Mouse (Mus musculus): Measurements from ENCODE around the gene Znhit2.
A peak's percentile ranks its signal among the peaks of the same experiment; 100 is the strongest.

Gene Znhit2

DNA sequence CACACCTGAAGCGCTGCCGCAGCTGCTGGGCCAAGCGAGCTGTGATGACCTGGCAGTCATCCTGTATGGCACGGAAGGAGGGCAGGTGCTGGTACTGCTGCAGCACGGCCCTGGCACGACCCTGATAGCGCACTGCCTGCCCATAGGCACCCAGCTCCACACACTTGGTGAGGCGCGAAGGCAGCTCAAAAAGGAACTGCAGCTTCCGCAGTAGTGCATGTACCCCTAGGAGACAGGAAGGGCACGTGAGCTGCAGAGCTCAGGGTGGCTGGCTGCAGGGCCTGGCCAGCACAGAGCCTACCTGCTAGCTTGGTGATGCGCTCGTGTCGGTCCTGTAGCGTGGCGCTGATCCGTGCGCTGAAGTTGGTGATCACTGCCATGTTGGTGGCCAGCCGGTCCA lies 10.3 kb downstream of the Znhit2 start:
- DNase-seq (ENCODE audit: low spot score): no peak

- DNase-seq (ENCODE audit: low spot score): no peak
Measured at GRCm38 (mm10) chr19:6073889-6074288, 12.9 kb downstream of the Znhit2 start.

DNA sequence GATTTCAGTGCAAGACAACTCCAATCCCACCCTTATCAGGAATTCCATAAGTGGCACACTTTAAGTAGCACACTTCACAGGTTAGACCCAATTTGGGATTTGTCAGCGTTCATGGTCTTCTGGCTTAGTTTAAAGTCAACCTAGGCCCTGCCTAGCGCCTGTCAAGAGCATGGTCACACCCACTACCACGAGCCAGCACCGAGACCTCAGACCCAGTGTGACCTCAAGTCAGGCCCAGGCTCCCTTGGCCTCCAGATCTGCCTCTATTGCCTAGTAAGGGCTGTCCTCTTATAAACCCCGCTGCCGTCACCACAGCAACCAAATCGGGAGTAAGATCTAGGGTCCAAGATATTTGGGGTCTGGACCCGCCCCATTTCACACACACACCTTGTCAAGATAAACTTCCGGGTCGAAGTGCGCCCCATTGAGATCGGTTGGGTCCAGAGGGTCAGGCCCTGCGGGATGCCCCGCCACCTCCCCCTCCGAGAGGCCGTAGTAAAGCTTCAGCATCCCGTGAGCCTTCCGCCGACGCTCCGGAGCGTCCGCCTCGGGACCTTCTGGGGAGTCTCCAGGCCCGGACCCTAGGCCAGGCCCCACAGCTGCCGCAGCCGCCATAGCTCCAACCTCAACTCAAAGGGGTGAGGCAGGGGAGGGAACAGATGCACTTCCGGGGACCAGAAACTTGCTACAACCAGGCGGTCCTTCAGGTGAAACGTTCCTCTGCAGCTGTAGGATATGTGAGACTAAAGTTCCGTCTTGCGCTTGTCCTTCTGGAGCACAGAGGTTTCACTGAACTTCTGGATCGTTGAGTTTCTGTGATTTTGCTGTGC lies 15.8 kb downstream of the Znhit2 start, which contains the start of gene Vps51:
Vps51 (minus strand) TSS at position 668 of the 830 bp plus-strand sequence.
- DNase-seq (ENCODE audit: low spot score): peak; percentile 82

DNA sequence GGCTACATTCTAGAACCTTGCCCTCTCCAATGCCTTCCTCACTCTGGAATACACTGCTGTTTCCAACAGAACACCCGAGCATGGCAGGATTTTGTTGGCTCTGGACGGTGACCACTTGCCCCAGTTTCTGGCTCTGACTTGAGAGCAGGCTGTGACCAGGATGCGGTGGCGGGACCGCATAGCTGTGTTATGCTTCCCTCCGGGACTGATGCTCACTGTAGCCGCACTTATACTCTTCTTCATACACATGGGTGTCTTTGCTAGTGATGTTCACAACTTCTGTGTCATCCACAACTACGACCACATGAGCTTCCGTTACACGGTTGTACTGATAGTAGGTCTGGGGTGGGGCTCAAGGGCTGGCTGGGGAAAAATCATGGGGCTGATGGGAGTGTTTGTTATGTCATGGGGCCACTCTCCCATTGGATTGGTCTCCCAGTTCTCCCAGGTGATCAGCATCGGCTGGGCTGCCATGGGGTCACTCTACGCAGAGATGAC lies 19.0 kb downstream of the Znhit2 start, which contains the start of gene Tmem262:
Tmem262 (plus strand) TSS at position 51 of the 498 bp plus-strand sequence.
- no peak for DNase-seq (ENCODE audit: low spot score)

DNA sequence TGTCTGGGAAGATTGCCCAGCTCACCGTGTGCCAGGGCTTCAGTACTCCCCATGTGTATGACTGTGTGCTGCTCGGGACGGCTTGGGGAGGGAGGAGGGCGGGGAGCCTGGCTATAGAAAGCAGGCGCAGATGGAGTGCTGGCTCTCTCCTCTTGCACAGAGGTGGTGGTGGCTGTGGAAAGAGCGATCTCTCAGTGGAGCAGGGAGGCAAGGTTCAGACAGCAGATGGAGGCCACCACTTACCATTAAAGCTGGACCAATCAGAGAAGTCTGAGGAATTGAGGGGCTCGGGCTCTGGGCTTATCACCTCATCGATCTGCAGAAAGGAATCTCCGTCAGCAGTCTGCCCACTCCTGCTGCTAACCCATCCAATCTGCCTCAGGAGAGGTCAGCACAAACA lies 21.2 kb downstream of the Znhit2 start, which contains the start of gene Gm28374:
Gm28374 (minus strand) TSS at position 101 of the 400 bp plus-strand sequence.
- DNase-seq (ENCODE audit: low spot score): no peak

DNA sequence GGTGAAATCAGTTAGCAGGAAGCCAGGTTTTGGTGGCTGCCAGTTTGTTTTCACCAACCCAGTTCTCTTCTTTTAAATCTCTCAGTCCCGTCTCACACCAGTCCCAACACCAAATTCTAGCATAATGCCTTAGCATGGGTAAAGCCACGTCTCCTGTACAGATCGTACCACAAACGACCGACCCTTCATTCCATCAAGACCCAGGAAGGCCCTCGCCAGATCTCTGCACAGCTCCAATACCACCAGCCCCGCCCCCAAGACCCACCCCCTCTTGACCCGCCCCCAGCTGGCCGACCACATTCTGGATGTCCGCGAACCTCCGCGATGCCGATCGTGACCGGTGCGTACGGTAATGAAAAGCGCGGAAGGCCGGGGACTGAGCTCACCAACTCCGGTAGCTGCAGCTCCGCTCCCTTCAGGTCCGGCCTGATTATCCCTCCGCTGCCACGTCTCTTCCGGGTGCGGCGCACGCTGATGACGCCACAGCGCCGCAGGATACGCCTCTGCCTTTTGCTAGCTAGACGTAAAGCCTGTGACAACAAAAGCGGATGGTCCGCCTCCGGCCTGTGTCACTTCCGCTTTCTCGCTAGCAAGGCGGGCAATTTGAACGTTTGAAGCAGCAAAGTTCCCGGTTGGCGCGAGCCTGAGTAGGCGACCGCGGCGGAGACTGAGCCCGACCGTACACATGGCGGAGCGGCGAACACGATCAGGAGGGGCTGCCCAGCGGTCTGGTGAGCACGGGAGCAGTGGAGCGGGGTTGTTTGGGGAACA lies 23.7 kb downstream of the Znhit2 start, which contains the start of the genes Zfpl1 and Cdca5:
Zfpl1 (minus strand) TSS at position 479 of the 771 bp plus-strand sequence.
Cdca5 (plus strand) TSS at position 506 of the 771 bp plus-strand sequence.
- peak; percentile 94 for DNase-seq (ENCODE audit: low spot score)

DNA sequence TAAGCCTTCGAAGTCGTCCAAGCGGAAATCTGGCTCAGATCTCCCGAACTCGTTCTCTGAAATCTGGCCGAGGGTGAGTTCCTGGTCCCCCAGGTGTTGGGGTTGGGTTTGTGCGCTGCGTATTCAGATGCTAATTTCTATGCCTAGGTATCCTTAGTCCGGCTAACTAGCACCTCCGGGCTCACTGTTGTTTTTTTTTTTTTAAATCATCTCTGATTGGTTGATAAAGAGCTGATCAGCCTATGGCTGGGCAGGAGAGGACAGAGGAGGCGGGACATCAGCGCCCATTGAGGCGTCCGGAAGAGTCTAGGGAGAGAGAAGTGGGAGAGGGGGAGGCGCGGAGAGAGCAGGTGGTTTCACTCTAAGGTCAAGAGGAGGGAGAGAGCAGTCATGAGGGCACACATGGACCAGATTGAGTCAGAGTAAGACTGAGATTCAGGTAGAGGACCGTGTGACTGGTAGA lies 24.5 kb downstream of the Znhit2 start:
- no peak for DNase-seq (ENCODE audit: low spot score)

DNA sequence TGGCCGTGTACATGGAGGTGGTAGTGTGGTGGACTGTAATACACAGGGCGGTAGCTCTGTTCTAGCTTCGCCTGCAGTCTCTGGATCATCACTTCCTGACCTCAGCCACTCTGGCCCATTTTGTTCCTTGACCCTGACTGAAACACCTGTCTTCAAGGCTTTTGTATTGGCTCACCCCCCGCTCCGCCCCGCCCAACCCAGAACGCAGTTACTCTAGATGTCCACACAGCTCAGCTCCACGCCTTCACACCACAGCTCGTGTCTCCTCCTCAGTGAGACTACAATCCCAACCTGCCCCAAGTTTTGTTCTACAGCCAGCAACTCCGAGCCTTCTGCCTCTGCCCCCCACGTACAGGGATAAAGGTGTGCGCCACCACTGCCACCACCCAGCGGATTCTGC lies 27.8 kb downstream of the Znhit2 start:
- DNase-seq (ENCODE audit: low spot score): no peak

DNA sequence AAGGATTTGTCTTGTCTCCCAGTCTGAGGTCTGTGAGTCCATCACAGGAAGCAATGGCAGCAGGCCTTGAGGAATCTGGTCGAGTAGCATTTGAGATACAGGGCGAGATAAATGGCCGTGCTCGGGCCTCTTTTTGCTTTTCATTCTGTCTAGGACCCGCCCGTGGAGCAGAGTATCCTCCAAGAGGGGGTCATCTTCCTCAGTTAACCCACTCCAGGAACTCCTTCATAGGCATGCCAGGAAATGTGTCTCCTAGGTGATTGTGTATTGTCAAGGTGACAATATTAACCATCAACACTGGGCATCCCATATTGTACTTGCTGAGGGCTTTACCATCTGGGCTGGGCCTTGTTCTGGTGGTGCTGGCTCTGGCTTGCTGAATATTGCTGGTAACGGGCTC lies 33.1 kb downstream of the Znhit2 start, which contains the start of gene AC131692.1:
AC131692.1 (plus strand) TSS at position 301 of the 400 bp plus-strand sequence.
- no peak for DNase-seq (ENCODE audit: low spot score)

- DNase-seq (ENCODE audit: low spot score): no peak
Measured at GRCm38 (mm10) chr19:6097847-6098246, 36.9 kb downstream of the Znhit2 start.

DNA sequence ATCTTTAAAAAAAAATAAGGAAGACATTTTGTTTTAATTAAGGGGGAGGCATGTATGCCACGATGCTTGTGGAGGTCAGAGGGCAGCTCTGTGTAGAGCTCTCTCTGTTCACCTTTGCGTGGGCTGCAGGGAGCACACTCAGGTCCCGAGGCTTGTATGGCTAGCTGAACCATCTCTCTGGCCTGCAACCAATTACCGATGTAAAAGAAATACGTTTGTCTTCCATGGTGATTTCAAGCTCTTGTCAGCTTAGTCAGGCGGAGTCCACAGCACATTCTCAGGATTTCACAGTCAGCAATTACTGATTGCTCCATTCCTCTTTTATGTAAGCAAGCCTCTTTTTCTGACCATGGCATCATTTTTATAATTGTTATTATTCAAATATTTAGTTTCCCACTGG lies 40.2 kb downstream of the Znhit2 start:
- DNase-seq (ENCODE audit: low spot score): no peak

DNA sequence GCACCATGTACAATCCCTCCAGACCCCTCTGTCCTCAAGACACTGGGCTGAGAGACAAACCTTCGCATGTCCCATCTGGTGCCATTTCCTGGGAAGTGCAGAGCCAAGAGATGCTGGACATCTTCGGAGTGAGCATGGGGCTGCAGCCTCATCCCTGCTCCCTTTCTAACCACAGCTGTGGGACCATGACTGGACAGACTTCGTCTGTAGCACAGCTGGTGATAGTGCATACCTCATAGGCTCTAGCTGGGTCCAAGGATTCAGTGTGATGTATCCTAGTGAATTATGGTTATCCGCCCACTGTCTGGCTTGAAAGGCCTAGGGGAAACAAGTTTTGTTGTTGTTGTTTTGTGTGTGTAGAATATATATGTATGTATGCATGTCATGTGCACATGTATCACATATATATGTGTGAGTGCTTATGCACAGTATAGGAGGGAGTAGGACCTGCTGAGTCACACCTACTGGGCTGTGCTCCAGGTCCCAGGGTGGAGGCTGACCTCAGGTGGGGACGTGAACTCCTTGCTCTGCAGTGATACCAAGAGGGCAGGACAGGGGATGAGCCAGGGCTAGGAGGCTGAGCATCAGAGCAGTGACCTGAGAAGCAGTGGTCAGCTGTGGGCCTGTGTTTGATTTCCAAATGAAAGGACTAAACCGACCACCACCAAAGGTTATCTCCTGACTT lies 41.3 kb downstream of the Znhit2 start:
- DNase-seq (ENCODE audit: low spot score): no peak

GRCm38 (mm10) chr19:6104476-6104875 lies 43.5 kb downstream of the Znhit2 start:
- no peak for DNase-seq (ENCODE audit: low spot score)

GRCm38 (mm10) chr19:6105586-6105985 lies 44.6 kb downstream of the Znhit2 start, which contains the start of gene Naaladl1:
TSS of gene Naaladl1 (plus strand) at chr19:6105782.
- no peak for DNase-seq (ENCODE audit: low spot score)

All from layer of hippocampus, adult 9-10 months (tissue).